Mouse (Mus musculus) Patski (cell line): ENCODE results near the gene Tas2r138. TPM values are rescaled to one million over a fixed set of nuclear protein-coding genes. Genes with fewer than 3 reads are reported as not detected.

Experiments
- ATAC-seq: fragments of 100-300 bp; one replicate; pipeline ENCODE4 v1.8.0; 2021
- CTCF ChIA-PET: fragments of 350-600 bp; sonication (Branson Sonifier 250); formaldehyde crosslinking; loops from one replicate; lab custom pipeline; 2022; ENCODE audit warnings: inconsistent platforms; lab: Charles Lee
- POLR2A ChIA-PET: fragments of 350-600 bp; sonication (Branson Sonifier 250); formaldehyde crosslinking; loops from one replicate; lab custom pipeline; 2022; ENCODE audit warnings: antibody characterized with exemption, inconsistent platforms; lab: Charles Lee
- DNase-seq: peaks from one replicate; pipeline ENCODE4 v3.0.0-alpha.2; 2011; ENCODE audit warnings: low read depth, low spot score
- H3K27me3 ChIP-seq: fragments of 371-371 bp; one replicate; pipeline ENCODE4 v1.5.1; 2021
- CTCF ChIP-seq: fragments of 100-300 bp; IDR thresholded peaks from one replicate; pipeline ENCODE4 v1.5.1; 2021
- in situ Hi-C: fragments of 300-500 bp; cut with MboI; formaldehyde crosslinking; loops from 3 replicates; pipeline ENCODE4 v1.11.1; 2018; ENCODE audit warnings: low pct_unique_long_range_greater_than_20kb, mixed read lengths
- polyA plus RNA-seq: library from polyadenylated mRNA; unstranded; gene quantifications from one replicate; pipeline ENCODE4 v1.2.3, GENCODE M21; 2021

Gene Tas2r138
- polyA plus RNA-seq = not detected

GRCm38 (mm10) chr6:40613260-40613852 is at the start of gene Tas2r138:
TSS of gene Tas2r138 (minus strand) at chr6:40613310.
- in situ Hi-C loops = no loop called here
- CTCF ChIA-PET = no interaction called here
- no peak for TF ChIP-seq CTCF
- ATAC-seq (no peak), DNase-seq (no peak)
- peaks cover 10% of the 10 kb centered on the region for H3K27me3 ChIP-seq
- POLR2A ChIA-PET = no interaction called here

GRCm38 (mm10) chr6:40660930-40661329 is 47.8 kb upstream of the Tas2r138 start:
- POLR2A ChIA-PET = no interaction called here
- ATAC-seq = no peak
- in situ Hi-C loops = no loop called here

GRCm38 (mm10) chr6:40650953-40651352 is 37.8 kb upstream of the Tas2r138 start:
- POLR2A ChIA-PET = no interaction called here
- CTCF ChIA-PET = no interaction called here
- TF ChIP-seq CTCF = no peak
- no peak for DNase-seq
- in situ Hi-C loops = no loop called here
- peaks cover 12% of the 10 kb centered on the region for H3K27me3 ChIP-seq
- ATAC-seq = no peak

More at GRCm38 (mm10) chr6:40660930-40661329, 47.8 kb upstream of the Tas2r138 start:
- peaks cover 10% of the 10 kb centered on the region for H3K27me3 ChIP-seq
- DNase-seq = no peak
- CTCF ChIA-PET = no interaction called here
- no peak for TF ChIP-seq CTCF

GRCm38 (mm10) chr6:40645701-40646100 is 32.6 kb upstream of the Tas2r138 start:
- in situ Hi-C loops = no loop called here
- DNase-seq (no peak), ATAC-seq (no peak)
- TF ChIP-seq CTCF = no peak
- CTCF ChIA-PET = no interaction called here
- peaks cover 23% of the 10 kb centered on the region for H3K27me3 ChIP-seq
- POLR2A ChIA-PET = no interaction called here

GRCm38 (mm10) chr6:40640710-40641538 is 27.8 kb upstream of the Tas2r138 start:
- TF ChIP-seq CTCF = no peak
- POLR2A ChIA-PET = no interaction called here
- ATAC-seq = no peak
- CTCF ChIA-PET = no interaction called here
- in situ Hi-C loops = no loop called here
- no peak for DNase-seq
- H3K27me3 ChIP-seq = peaks cover 24% of the 10 kb centered on the region

- peaks cover 13% of the 10 kb centered on the region for H3K27me3 ChIP-seq
These were observed 24.6 kb upstream of the Tas2r138 start for GRCm38 (mm10) chr6:40637755-40638154.

GRCm38 (mm10) chr6:40635559-40635958 is 22.4 kb upstream of the Tas2r138 start:
- in situ Hi-C loops = no loop called here
- H3K27me3 ChIP-seq = peaks cover 8% of the 10 kb centered on the region
- TF ChIP-seq CTCF = no peak
- DNase-seq = no peak
- CTCF ChIA-PET = no interaction called here
- no peak for ATAC-seq
- POLR2A ChIA-PET = no interaction called here

More at GRCm38 (mm10) chr6:40637755-40638154, 24.6 kb upstream of the Tas2r138 start:
- in situ Hi-C loops = no loop called here
- ATAC-seq (no peak), DNase-seq (no peak)
- ChIA-PET CTCF (interaction anchor here (1.2 kb wide), 1 partner anchor 17 kb away, joined by 3 read pairs; no protein-coding TSS in a partner anchor), POLR2A (no interaction called here)
- no peak for TF ChIP-seq CTCF

GRCm38 (mm10) chr6:40634640-40635071 is 21.5 kb upstream of the Tas2r138 start:
- DNase-seq = no peak
- ChIA-PET POLR2A (no interaction called here), CTCF (no interaction called here)
- no peak for ATAC-seq
- in situ Hi-C loops = no loop called here
- no peaks in the 10 kb centered on the region for H3K27me3 ChIP-seq
- TF ChIP-seq CTCF = no peak

GRCm38 (mm10) chr6:40628406-40629000 is 15.4 kb upstream of the Tas2r138 start, which contains the start of gene Mgam:
TSS of gene Mgam (plus strand) at chr6:40628831.
- ATAC-seq (no peak), DNase-seq (no peak)
- in situ Hi-C loops = no loop called here
- no peak for TF ChIP-seq CTCF
- CTCF ChIA-PET = no interaction called here
- H3K27me3 ChIP-seq = peaks cover 10% of the 10 kb centered on the region
- POLR2A ChIA-PET = no interaction called here

- ChIA-PET CTCF (no interaction called here), POLR2A (no interaction called here)
- in situ Hi-C loops = no loop called here
- DNase-seq (no peak), ATAC-seq (no peak)
- no peak for TF ChIP-seq CTCF
- peaks cover 10% of the 10 kb centered on the region for H3K27me3 ChIP-seq
These were observed 13.0 kb upstream of the Tas2r138 start for GRCm38 (mm10) chr6:40626111-40626510.

- in situ Hi-C loops = loop anchor here (5.0 kb wide), 1 partner anchor 69 kb away; no protein-coding TSS in a partner anchor
- CTCF ChIA-PET = interaction anchor here (1.5 kb wide), 1 partner anchor 71 kb away, joined by 8 read pairs; no protein-coding TSS in a partner anchor
- POLR2A ChIA-PET = no interaction called here
- ATAC-seq = no peak
- peak; percentile 84 for TF ChIP-seq CTCF
- peaks cover 8% of the 10 kb centered on the region for H3K27me3 ChIP-seq
- no peak for DNase-seq
These were observed 4.9 kb upstream of the Tas2r138 start for GRCm38 (mm10) chr6:40617965-40618364.
